Mouse (Mus musculus) kidney, adult 8-10 months (tissue): ENCODE measurements around the gene Cdk13.
A peak's percentile ranks its signal among the peaks of the same experiment; 100 is the strongest.

ENCODE experiments used
- DNase-seq, 2 experiments: peaks; one replicate each; pipeline ENCODE4 v3.0.0; 2022

Gene Cdk13

DNA sequence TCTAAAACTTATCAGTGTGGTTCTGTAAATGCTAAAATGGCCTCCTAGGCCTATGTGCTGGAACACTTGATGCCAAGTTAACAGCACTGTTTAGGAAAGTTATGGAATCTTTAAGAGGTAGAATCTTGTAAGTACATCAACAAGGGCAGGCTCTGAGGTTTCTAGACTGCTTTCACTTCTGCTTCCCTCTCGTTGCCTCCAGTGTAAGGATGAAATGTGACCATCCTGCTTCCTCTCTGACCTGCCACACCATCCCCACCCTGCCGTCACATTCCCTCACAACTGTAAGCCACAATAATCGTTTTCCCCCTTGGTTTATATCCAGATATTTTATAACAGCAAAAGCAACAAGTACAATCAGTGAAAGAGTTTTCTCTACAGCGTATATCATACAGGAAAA lies 49.9 kb downstream of the Cdk13 start:
- no peak for DNase-seq

DNA sequence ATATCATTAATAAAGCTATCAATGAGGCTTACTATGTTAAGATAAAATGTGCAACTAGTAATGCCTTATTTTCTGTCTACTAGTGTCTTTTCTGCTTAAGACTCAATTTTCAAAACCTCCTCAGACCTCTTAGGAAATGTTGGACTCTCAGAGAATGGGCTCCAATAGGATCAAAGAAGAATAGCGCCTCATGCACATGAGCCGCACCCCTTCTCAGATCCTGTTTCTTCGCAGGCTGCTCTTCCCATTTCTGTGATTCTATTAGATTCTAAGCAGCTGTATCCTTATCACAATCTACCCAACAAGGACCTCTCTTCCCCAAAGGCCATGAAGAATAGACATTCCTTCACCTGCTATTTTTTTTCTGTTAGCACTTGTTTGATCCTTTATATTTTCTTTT lies 76.1 kb downstream of the Cdk13 start:
- no peak for DNase-seq

DNA sequence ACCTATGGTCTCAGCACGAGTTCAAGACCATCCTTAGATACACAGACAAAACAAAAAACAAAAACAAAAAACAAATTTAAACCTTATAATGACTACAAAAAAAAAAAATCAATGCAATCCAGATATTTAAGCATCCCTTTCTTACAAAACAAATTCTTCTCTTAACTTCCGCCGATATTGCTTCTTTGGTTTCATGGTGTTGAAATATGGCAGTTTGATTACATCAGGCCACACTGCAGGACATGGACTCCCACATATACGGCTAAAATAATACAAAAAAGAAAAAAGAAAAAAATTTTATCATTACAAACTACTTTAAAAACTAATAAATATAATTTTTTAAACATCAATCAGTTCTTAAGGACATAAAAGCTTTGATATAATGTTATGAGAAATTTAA lies 77.0 kb downstream of the Cdk13 start:
- DNase-seq: no peak

DNA sequence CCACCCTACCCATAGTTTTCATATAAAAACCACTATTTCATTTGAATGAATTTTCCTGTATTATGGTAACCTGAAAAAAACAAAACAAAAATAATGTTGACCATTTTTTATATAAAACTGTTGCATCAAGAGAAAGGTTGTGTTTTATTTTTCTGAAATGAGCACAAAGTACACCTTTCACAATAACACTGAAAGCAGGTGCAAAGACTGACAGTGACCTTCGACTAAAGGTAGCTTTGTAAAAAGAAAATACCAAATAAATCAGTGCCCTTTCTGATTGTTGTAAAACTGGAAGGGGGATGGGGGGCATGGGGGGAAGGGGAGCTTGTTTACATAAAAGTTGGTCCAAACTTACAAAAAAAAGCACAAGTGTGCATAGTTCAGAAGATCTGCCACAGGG lies 87.5 kb downstream of the Cdk13 start:
- DNase-seq: no peak

DNA sequence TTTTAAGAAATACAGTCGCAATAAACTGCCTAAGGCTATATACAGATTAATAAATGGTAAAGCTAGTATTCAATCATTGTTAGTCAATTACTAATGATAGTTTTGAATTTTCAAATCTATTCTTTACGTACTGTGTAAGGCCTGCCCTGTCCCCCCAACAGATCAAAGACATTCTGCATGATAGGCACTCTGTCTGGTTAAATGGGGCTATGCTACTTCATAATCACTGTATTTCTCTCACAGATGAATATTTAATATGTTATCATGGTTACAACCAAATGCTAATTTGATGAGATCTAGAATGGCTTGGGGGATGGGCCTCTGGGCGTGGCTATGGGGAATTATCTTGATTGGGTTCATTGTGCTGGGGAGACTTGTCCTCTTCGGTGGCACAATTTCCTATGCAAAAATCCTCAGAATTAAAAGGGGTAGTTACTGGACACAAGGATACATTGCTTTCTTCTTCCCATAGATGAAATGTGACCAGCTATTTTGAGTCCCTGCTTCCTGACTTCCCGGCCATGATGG lies 96.0 kb downstream of the Cdk13 start:
- DNase-seq: no peak

DNA sequence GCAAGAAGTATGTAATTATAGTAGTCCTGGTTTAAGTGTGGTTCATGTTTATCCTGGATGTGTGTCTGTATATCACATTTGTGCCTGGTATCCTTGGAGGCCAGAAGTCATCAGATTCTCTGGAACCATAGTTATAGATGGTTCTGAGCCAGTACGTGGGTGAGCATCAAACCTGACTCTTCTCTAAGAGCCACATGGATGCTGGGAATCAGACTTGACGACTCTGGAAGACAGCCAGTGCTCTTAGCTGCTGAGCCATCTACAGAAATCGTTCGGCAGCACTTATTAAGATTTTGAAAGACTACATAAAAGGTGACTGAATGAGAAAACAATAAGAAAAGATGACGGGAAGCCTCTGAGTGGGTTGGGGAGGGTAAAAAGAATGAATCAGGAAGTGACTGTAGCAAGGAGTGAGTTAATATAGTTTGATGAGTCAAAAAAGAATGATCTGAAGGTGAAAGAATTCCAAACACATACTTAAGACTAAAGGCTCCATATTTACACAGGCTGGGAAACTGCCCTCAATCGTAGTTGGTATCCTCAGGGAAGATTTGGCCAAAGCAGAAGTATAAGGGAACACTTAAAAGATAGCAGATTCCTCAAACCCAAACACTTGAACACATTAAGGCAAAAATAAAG lies 99.6 kb downstream of the Cdk13 start:
- DNase-seq: no peak

DNA sequence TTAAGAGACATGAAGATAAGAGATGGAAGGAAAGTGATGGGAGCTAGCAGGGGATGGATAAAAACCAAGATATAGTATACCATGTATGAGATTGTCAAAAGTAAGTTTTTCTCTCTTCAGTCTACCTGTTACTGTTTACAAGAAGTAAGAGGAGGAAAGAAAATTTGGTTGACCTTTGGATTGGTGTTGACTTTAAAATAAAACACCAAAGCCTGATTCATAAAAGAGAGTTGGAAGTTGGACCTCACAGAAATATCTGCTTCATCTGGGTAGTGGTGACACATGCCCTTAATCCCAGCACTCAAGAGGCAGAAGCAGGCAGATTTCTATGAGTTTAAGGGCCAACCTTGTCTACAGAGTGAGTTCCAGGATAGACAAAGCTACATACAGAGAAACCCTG lies 102.6 kb downstream of the Cdk13 start:
- no peak for DNase-seq

DNA sequence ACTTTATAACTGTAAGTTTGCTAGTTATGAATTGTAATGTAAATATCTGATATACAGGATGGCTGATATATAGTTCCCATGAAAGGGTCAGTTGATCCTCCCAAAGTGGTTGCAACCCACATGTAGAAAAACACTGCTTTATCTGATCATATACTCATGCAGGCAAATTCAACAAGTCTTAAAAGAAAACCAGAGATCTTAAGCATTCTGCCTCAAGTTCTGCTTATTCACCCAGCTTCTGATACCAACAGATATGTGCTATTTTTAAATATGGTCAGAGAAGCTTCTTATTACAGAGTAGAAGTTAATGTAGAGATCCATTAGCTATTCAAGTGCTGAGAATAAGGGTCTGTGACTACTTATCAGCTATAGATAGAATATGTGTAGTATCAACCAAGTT lies 103.6 kb downstream of the Cdk13 start:
- no peak for DNase-seq

DNA sequence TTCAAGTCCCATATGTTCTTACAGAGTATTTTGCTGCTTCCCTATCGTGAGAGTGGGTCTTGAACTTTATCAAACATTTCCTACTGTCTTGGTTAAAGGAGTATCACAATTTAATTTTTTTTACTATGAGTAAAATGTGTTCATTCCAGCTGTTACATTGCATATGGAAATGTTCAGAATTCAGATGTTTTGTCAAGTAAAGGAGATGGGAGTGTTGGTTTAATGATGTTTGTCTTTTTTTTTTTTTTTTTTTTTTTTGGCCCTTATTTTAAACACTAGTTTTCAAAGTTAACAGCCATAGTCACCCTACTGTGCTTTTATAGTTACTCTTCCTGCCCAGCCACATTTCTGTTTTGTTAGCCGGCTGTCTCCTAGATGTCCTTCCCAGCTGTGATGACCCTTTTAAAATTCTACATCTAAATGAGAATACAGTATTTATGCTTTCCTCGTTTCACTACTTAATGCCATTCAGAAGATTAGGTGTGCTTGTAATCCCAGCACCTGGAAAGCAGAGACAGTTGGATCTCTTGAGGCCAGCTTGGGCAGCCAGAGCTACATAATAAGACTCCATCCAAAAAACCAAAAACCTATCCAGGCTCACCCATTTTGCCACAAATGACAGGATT lies 104.7 kb downstream of the Cdk13 start:
- DNase-seq: no peak

DNA sequence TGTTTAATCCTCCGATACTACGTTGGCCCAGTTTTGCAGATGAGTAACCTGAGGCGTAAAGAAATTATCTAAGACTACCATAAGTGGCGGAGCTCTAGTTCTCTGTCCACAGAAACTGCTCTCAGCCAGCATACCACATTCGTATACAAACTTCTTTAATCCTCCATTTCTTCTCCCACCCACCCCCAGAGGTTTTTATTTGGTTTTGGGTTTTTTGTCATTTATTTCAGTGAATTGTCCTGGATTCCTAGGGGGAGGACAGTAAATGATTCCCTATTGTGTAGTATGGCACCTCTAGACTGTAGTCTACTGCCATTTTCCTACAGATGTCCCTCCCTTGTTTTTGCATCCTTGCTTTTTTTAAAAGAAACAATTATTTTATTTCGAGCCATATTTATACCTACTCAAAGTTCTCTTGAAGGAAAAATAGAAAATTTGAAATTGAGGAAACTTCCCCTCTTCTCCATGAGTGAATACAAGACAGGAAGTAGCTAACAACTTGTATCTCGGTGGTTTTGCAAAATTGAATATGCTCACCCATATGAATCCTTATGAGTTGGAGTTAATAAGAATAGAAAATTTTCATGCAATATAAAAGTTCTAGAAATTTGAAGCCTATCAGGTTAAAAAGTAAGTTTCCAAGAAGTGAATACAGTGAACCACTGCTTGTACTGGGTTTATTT lies 108.9 kb downstream of the Cdk13 start:
- no peak for DNase-seq

DNA sequence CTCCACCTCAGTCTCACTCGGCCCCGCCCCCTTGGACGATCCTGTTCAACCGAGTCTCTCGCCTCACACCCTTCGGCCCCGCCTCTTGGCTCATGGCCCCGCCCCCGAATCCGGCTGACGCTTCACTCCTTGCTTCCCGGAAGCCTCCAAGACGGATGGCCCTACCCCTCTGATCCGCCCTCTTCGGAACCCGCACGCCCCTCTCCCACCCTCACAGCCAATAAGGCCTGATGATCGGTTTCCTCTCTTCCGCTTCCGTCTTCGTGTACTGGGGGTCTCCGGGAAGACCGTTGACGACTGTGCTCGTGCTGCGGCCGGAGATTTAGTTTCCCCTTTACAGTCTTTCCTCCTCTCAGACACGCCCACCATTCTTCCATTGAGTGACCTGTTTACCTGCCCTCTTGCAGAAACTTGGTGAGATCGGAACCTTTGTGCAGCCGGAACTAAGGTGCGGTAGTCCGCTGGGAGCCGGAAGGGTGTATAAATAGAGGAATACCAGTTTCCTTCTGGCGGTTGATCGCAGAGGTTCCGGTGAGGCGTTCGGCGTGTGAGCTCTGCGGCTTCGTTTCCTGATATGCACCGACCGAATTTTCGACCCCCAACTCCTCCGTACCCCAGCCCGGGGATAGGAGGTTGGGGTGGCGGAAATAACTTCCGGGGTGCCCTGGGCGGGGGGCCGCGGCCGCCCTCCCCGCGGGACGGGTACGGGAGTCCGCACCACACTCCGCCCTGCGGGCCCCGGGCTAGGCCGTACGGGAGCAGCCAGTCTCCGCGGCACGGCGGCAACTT lies 109.8 kb downstream of the Cdk13 start, which contains the start of the genes Mplkip and Sugct:
Mplkip (plus strand) TSS at position 282 of the 789 bp plus-strand sequence.
Sugct (minus strand) TSS at position 643 of the 789 bp plus-strand sequence.
- DNase-seq: peak; percentile 100

DNA sequence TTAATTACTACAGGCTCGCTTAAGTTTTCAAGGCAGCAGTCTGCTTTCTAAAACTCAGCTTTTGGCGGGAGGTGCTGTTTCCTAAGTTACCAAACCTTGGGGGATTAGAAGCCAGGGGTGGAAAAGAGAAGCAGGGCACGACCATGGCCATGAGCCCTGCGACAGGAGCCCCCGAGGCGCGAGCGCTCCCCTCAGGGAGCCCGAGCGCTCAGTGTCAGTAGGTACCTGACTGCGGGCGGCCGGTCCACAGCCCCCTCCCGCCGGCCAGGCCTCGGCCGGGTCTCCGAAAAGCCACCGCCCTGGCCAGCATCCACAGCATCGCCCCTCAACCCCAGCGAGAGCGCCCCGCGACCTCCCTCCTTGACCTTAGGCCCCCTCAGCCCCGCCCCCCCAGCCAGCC lies 110.5 kb downstream of the Cdk13 start:
- no peak for DNase-seq

DNA sequence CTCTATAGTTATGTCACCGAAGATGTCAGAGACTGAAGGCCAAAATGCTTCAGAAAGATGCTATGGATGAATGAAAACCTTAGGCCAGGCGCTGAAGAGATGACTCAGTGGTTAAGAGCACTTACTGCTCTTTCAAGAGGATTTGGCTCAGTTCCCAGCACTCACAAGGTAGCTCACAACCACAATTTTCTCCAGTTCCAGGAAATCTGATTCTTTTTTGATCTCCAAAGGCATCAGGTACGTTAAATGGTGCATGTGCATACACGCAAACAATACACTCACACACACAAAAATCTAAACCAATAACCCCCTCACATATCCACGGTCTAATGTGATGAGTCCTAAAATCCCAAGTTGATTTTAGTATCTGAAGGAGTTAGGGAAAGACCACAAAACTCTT lies 111.1 kb downstream of the Cdk13 start:
- peak; percentile 30 to 33 for DNase-seq

DNA sequence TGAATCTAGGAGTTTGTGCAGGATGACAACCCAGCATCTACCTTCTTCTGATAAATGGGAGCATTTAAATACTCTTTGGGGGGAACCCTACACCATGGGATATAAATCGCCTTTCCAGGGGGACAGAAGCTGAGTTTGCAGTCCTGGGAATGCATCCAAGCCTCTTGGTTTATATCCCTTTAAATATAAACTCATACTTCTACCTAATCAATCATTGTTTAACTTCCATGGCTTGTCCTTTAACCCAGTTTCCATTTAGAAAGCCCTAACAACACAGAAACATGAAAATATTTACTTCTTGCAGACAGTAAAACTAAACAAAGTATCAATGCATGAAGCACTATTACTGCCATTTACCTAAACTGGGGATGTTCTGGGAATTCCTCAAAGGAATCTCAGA lies 113.5 kb downstream of the Cdk13 start:
- DNase-seq: peak; percentile 30 to 38

DNA sequence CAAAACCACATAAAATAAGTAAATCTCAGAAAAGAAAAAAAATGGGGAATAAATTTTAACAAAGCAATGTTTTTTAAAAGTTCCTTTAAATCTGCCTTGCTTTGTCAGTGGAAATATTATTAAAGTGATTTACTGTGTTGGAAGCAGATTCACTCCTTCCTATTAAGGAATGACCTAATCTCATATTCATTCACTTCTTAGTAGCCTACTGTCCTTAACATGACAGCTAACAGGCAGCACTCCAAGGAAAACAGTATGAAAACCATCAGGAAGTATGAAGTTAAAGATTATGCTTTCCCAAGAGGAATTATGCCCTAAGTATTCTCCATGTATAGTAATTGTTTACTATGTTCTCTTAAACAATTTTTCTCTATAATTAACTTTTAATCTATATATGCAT lies 114.2 kb downstream of the Cdk13 start:
- peak in 1 of 2 experiments; percentile 24 for DNase-seq

DNA sequence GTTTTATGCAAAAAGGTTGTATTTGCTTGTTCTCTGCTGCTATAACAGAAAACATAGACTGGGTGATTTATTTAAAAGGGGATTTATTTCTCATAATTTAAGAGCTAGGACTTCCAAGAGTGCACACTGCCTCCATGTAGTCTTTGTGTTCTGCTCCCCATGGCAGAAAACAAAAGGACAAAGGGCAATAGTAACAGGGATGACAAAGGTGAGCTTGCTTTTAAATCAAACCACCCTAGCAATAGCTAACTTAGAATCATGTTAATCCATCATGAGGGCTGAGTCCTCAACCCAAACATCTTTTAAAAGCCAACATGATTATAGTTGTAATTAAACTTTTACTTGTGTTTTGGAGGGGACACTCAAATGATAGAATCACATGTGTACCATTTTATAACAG lies 115.4 kb downstream of the Cdk13 start:
- peak; percentile 13 to 68 for DNase-seq

DNA sequence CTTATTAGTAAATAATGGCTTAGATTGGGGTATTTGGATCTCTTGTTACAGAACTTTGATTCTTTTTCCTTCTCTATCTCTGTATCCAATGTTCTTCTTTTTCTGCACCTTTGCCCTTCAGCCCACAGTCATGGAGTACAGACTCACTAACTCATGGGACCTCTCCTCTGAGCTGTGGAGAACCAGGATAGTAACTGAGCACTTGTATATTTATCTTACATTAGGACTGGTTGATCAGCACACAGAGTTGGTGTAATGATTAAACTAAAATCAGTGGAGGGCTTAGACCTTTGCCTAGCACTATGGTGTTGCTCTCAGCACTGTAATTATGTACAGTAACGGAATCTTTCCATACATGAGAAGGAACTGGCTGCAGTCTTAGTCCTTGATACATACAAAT lies 133.8 kb downstream of the Cdk13 start:
- DNase-seq: peak; percentile 27 to 50

DNA sequence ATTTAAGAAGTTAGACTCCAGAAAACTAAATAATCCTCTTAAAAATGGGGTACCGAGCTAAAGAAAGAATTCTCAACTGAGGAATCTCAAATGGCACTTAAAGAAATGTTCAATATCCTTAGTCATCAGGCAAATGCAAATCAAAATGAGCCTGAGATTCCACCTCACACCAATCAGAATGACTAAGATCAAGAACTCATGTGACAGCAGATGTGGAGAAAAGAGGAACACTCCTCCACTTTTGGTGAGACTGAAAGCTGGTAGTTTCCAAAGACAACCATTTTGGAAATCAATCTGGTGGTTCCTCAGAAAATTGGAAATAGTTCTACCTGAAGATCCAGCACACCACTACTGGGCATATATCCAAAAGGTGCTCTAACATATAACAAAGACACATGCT lies 137.5 kb downstream of the Cdk13 start:
- DNase-seq: no peak
